Mouse (Mus musculus) embryo, embryonic 11 days (tissue): ENCODE results near the gene Tnr.

Experiments
- DNase-seq: peaks from one replicate; pipeline ENCODE4 v3.0.0-alpha.2; 2015

The Tnr gene

GRCm38 (mm10) chr1:159567171-159567570, 43.6 kb downstream of the Tnr start:
- no peak for DNase-seq

- DNase-seq = no peak
These were observed 46.7 kb downstream of the Tnr start for GRCm38 (mm10) chr1:159570270-159570669.

- no peak for DNase-seq
These were observed 47.3 kb downstream of the Tnr start for GRCm38 (mm10) chr1:159570831-159571230.

- no peak for DNase-seq
These were observed 48.4 kb downstream of the Tnr start for GRCm38 (mm10) chr1:159571951-159572350.

GRCm38 (mm10) chr1:159573116-159573515, 49.5 kb downstream of the Tnr start:
- no peak for DNase-seq

GRCm38 (mm10) chr1:159574661-159575060, 51.1 kb downstream of the Tnr start:
- DNase-seq = no peak

GRCm38 (mm10) chr1:159576246-159576645, 52.7 kb downstream of the Tnr start:
- DNase-seq = no peak

- no peak for DNase-seq
These were observed 54.8 kb downstream of the Tnr start for GRCm38 (mm10) chr1:159578391-159578790.

GRCm38 (mm10) chr1:159580335-159580921, 56.9 kb downstream of the Tnr start:
- DNase-seq = no peak

GRCm38 (mm10) chr1:159583877-159584276, 60.3 kb downstream of the Tnr start:
- no peak for DNase-seq

GRCm38 (mm10) chr1:159588741-159589140, 65.2 kb downstream of the Tnr start:
- no peak for DNase-seq

- no peak for DNase-seq
These were observed 70.8 kb downstream of the Tnr start for GRCm38 (mm10) chr1:159594099-159595058.

GRCm38 (mm10) chr1:159595729-159596128, 72.2 kb downstream of the Tnr start:
- no peak for DNase-seq

- DNase-seq = no peak
These were observed 73.1 kb downstream of the Tnr start for GRCm38 (mm10) chr1:159596640-159597039.

- no peak for DNase-seq
These were observed 90.0 kb downstream of the Tnr start for GRCm38 (mm10) chr1:159613561-159613960.

GRCm38 (mm10) chr1:159614062-159614601, 90.6 kb downstream of the Tnr start:
- no peak for DNase-seq

GRCm38 (mm10) chr1:159614644-159615431, 91.3 kb downstream of the Tnr start:
- DNase-seq = no peak

- DNase-seq = no peak
These were observed 92.1 kb downstream of the Tnr start for GRCm38 (mm10) chr1:159615686-159616085.

GRCm38 (mm10) chr1:159619205-159619604, 95.6 kb downstream of the Tnr start:
- no peak for DNase-seq

GRCm38 (mm10) chr1:159621321-159621720, 97.8 kb downstream of the Tnr start:
- peak; percentile 69 for DNase-seq

- DNase-seq = no peak
These were observed 105.5 kb downstream of the Tnr start for GRCm38 (mm10) chr1:159629119-159629518.

- no peak for DNase-seq
These were observed 106.4 kb downstream of the Tnr start for GRCm38 (mm10) chr1:159629822-159630589.
